ENCODE assay signal across 10 mouse cellular contexts in the genomic region with DNA sequence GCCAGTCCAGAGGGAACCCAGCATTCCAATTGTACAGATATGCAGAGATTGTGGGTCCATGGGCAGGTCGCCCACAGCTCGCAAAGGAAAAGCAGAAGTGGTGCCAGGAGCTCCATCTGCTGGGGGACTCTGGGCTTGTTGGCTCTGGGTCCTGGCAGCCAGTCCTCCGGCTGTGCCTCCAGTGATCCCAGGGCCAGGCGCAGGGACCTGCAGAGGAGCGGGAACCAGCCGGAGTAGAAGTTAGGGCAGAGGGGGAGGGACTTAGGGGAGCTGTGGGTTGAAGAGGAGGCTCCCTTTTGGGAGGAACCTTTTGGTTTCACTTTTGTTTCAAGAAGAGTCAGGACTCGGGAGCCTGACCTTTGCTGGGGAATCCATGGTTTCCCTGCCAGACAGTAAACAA. TPM values are rescaled to one million over a fixed set of nuclear protein-coding genes. Genes with fewer than 3 reads are reported as not detected.
A peak's percentile ranks its signal among the peaks of the same experiment; 100 is the strongest.
DNase-seq lines count a peak whose midpoint lies in the region; ATAC-seq and TF ChIP-seq lines count a peak whose summit lies in the region.
"Had no signal": no experiment of that assay in that cellular context is flagged by ENCODE, and none has a peak within 500 bp of the region (broad histone marks: within the 10 kb centered on the region; RNA-seq: fewer than 3 reads in every experiment).

No protein-coding gene starts in this region.

- WGBS in midbrain, postnatal 0 days = 68% methylated on average over 7 of the region's 7 CpGs
- WGBS in midbrain, embryonic 10.5 days = 70% methylated on average over 7 of the region's 7 CpGs
- 44% methylated on average over 7 of the region's 7 CpGs for whole genome bisulfite sequencing in heart, adult 2 months
- 65% methylated on average over 7 of the region's 7 CpGs for WGBS in olfactory bulb, adult 2 months

- H3K4me1 ChIP-seq in midbrain, postnatal 0 days (ENCODE audit: insufficient read depth, low read length) = no peaks in the 10 kb centered on the region
- no peaks in the 10 kb centered on the region for H3K4me1 ChIP-seq in midbrain, embryonic 10.5 days
- H3K4me1 ChIP-seq in heart, adult 2 months (ENCODE audit: control insufficient read depth, insufficient read depth, low read length) = no peaks in the 10 kb centered on the region
- H3K4me1 ChIP-seq in olfactory bulb, adult 2 months (ENCODE audit: control insufficient read depth, insufficient read depth, low read length) = no peaks in the 10 kb centered on the region
- H3K4me1 ChIP-seq: embryonic facial prominence, embryonic 13.5 days had no signal

- H3K27me3 ChIP-seq in midbrain, postnatal 0 days (ENCODE audit: insufficient read depth, low read length) = no peaks in the 10 kb centered on the region
- H3K27me3 ChIP-seq in midbrain, embryonic 10.5 days (ENCODE audit: low read depth, poor library complexity, severe bottlenecking) = no peaks in the 10 kb centered on the region
- H3K27me3 ChIP-seq in heart, adult 2 months (ENCODE audit: control insufficient read depth, insufficient read depth, low read length) = no peaks in the 10 kb centered on the region
- H3K27me3 ChIP-seq: embryonic facial prominence, embryonic 13.5 days had no signal

- no peak for TF ChIP-seq EP300 in heart, adult 2 months (IDR thresholded peaks at IDR 0.05; ENCODE audit: insufficient read depth, low read depth, low read length)

- H3K27ac ChIP-seq in midbrain, postnatal 0 days (ENCODE audit: low read depth, low read length) = no peak overlapping the region
- no peak overlapping the region for H3K27ac ChIP-seq in midbrain, embryonic 10.5 days (replicated peaks)
- no peak overlapping the region for H3K27ac ChIP-seq in heart, adult 2 months
- no peak overlapping the region for H3K27ac ChIP-seq in olfactory bulb, adult 2 months (ENCODE audit: insufficient read depth, low read depth, low read length)
- H3K27ac ChIP-seq: embryonic facial prominence, embryonic 13.5 days had no signal

- peak; percentile 26 for DNase-seq in midbrain, postnatal 0 days (ENCODE audit: low spot score)
- no peak for DNase-seq in midbrain, embryonic 10.5 days (ENCODE audit: low spot score)
- DNase-seq in adrenal gland, postnatal 25 days = peak; percentile 41
- DNase-seq in heart, adult 2 months = peak; percentile 20 to 25
- peak; percentile 4 for DNase-seq in layer of hippocampus, adult 9-11 months
- DNase-seq in retina, embryonic 14.5 days (ENCODE audit: low spot score) = no peak

- no peak for TF ChIP-seq CTCF in midbrain, postnatal 0 days (IDR thresholded peaks at IDR 0.05)
- 0 out of 2 replicates have a peak, but pooled peaks have one; percentile 7 for TF ChIP-seq CTCF in heart, adult 2 months (IDR thresholded peaks at IDR 0.05)
- TF ChIP-seq CTCF in olfactory bulb, adult 2 months (IDR thresholded peaks at IDR 0.05; ENCODE audit: insufficient read depth, low read depth, low read length) = no peak

- H3K4me3 ChIP-seq in midbrain, postnatal 0 days (ENCODE audit: low read depth, low read length) = no peak overlapping the region
- no peak overlapping the region for H3K4me3 ChIP-seq in midbrain, embryonic 10.5 days
- no peak overlapping the region for H3K4me3 ChIP-seq in heart, adult 2 months
- peak overlapping the region; percentile 20; the same call in 1 of the 2 replicates for H3K4me3 ChIP-seq in olfactory bulb, adult 2 months (ENCODE audit: insufficient read depth, low read depth, low read length)
- H3K4me3 ChIP-seq: embryonic facial prominence, embryonic 13.5 days had no signal

- no peak overlapping the region for H3K4me2 ChIP-seq in midbrain, postnatal 0 days (ENCODE audit: low read depth, low read length, poor library complexity, severe bottlenecking)
- H3K4me2 ChIP-seq: embryonic facial prominence, embryonic 13.5 days had no signal

- no peak overlapping the region for H3K9ac ChIP-seq in midbrain, postnatal 0 days (replicated peaks; ENCODE audit: low read length, poor library complexity, severe bottlenecking)
- H3K9ac ChIP-seq in heart, adult 2 months (ENCODE audit: low read depth, low read length) = no peak overlapping the region
- H3K9ac ChIP-seq: embryonic facial prominence, embryonic 13.5 days had no signal

- H3K9me3 ChIP-seq in midbrain, postnatal 0 days (ENCODE audit: low read length) = no peaks in the 10 kb centered on the region
- peaks cover 52% of the 10 kb centered on the region for H3K9me3 ChIP-seq in midbrain, embryonic 10.5 days (replicated peaks)
- H3K9me3 ChIP-seq: embryonic facial prominence, embryonic 13.5 days had no signal

- no peaks in the 10 kb centered on the region for H3K36me3 ChIP-seq in midbrain, postnatal 0 days (ENCODE audit: insufficient read depth, low read length)
- H3K36me3 ChIP-seq in midbrain, embryonic 10.5 days = no peaks in the 10 kb centered on the region
- H3K36me3 ChIP-seq in heart, adult 2 months (ENCODE audit: control insufficient read depth, insufficient read depth, low read length) = no peaks in the 10 kb centered on the region
- H3K36me3 ChIP-seq: embryonic facial prominence, embryonic 13.5 days had no signal

- ATAC-seq in midbrain, postnatal 0 days (ENCODE audit: low FRiP score) = no peak
- no peak for ATAC-seq in erythroblast, adult 5-6 weeks (replicated peaks; ENCODE audit: low FRiP score, poor library complexity, severe bottlenecking)

- no peak for TF ChIP-seq POLR2A in heart, adult 2 months (IDR thresholded peaks at IDR 0.05; ENCODE audit: insufficient read depth, low read depth, low read length)
- TF ChIP-seq POLR2A in olfactory bulb, adult 2 months (IDR thresholded peaks at IDR 0.05; ENCODE audit: insufficient read depth, low read depth, low read length) = no peak

- no peaks in the 10 kb centered on the region for H3K79me2 ChIP-seq in heart, adult 2 months (replicated peaks; ENCODE audit: control insufficient read depth, insufficient read depth, low read length)

- intact Hi-C loops in heart, adult 2 months (cut with DNase I) = no loop called here

RNA-seq across cellular contexts. Expression of a gene that starts 28.2 kb away (rescaled TPM):
- total RNA-seq in midbrain, postnatal 0 days (2014; rRNA removed) = not detected in 2 replicates
- polyA plus RNA-seq in midbrain, postnatal 0 days (2015; fragmentation: Nextera tagmentation; extraction: Ambion mirVana) = 0.12 TPM in 1 of 2 replicates, not detected in the other
- not detected in 2 replicates for polyA plus RNA-seq in midbrain, embryonic 10.5 days (2016; fragmentation: Nextera tagmentation; extraction: Ambion mirVana)
- total RNA-seq in adrenal gland, postnatal 25 days (2021) = not detected in 2 replicates
- not detected for total RNA-seq in heart, adult 2 months (2021)
- not detected in 2 replicates for polyA plus RNA-seq in heart, adult 2 months (2012; rRNA removed)
- polyA plus RNA-seq in olfactory bulb, adult 2 months (2012; ENCODE audit: insufficient read depth, insufficient read length, low replicate concordance, missing spikeins) = not detected in 2 replicates
- total RNA-seq in erythroblast, adult 5-6 weeks (2015; ENCODE audit: low replicate concordance) = 3.8 TPM in 1 of 2 replicates, not detected in the other
- not detected in 2 replicates for total RNA-seq in erythroblast, adult 5-6 weeks (2017; ENCODE audit: low replicate concordance)
- polyA plus RNA-seq: embryonic facial prominence, embryonic 13.5 days; neural tube, embryonic 11.5 days had no signal

RNA-seq across cellular contexts. Expression of a gene that starts 51.6 kb away (rescaled TPM):
- 5.9 and 11.3 TPM in 2 replicates for total RNA-seq in midbrain, postnatal 0 days (2014; rRNA removed)
- 3.1 and 4.0 TPM in 2 replicates for polyA plus RNA-seq in midbrain, postnatal 0 days (2015; fragmentation: Nextera tagmentation; extraction: Ambion mirVana)
- 2.0 and 2.3 TPM in 2 replicates for polyA plus RNA-seq in midbrain, embryonic 10.5 days (2016; fragmentation: Nextera tagmentation; extraction: Ambion mirVana)
- 12.7 and 16.0 TPM in 2 replicates for total RNA-seq in adrenal gland, postnatal 25 days (2021)
- total RNA-seq in heart, adult 2 months (2021) = 1 to 10 TPM; 2.6 to 3.7 TPM
- polyA plus RNA-seq in heart, adult 2 months (2012; rRNA removed) = 9.9 and 18.4 TPM in 2 replicates
- not detected in 2 replicates for polyA plus RNA-seq in olfactory bulb, adult 2 months (2012; ENCODE audit: insufficient read depth, insufficient read length, low replicate concordance, missing spikeins)
- 1.9 and 4.2 TPM in 2 replicates for total RNA-seq in erythroblast, adult 5-6 weeks (2015; ENCODE audit: low replicate concordance)
- 7.0 and 10.0 TPM in 2 replicates for total RNA-seq in erythroblast, adult 5-6 weeks (2017; ENCODE audit: low replicate concordance)

Comparison
In these comparisons a context has a peak if more than half of its experiments do, and no peak if none do; other contexts are left out.
1. DNase-seq: peak in midbrain, postnatal 0 days (single experiment), adrenal gland, postnatal 25 days (single experiment), heart, adult 2 months (2 of 2) and layer of hippocampus, adult 9-11 months (single experiment); none in midbrain, embryonic 10.5 days (single experiment) and retina, embryonic 14.5 days (single experiment).